Mouse (Mus musculus) lung, adult 2 months (tissue): ENCODE results near the gene Rab13.

Experiments used
- CTCF ChIP-seq: fragments of 200-500 bp; IDR thresholded peaks from 2 replicates; pipeline ENCODE4 v1.5.1; 2011; ENCODE audit warnings: mild to moderate bottlenecking, low read length, control low read depth; ENCODE audit not compliant: insufficient read depth
- POLR2A ChIP-seq: fragments of 200-500 bp; IDR thresholded peaks from 2 replicates; pipeline ENCODE4 v1.6.1; 2011; ENCODE audit warnings: low read depth, mild to moderate bottlenecking, control low read depth, low read length, borderline replicate concordance; ENCODE audit errors: extremely low read depth

DNA sequence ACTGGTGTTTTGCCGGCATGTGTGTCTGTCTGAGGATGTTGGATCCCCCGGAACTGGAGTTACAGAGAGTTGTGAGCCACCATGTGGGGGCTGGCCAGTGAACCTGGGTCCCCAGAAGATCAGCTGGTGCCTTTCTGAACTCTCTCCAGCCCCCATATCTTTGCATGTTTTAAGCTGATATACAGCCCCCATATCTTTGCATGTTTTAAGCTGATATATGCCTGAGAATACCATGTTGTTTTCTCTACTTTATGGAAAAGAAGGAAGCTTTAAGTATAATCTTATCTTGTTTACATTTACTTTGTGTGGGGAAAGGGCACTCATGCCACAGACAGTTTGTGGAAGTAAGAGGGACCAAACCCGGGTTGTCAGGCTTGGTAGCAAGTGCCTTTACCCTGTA is 33.9 kb upstream of the Rab13 start:
- TF ChIP-seq CTCF: no peak
- no peak for TF ChIP-seq POLR2A
